Mouse (Mus musculus) heart, postnatal 10 days (tissue): ENCODE data around the gene Echdc1. TPM values are rescaled to one million over a fixed set of nuclear protein-coding genes. Genes with fewer than 3 reads are reported as not detected.
"Not testable (repeated sequence)": the region's sequence is repeated elsewhere in the genome, so short reads cannot be mapped to it uniquely, and the experiment has no call there.

ENCODE experiments used
- DNase-seq, 2 experiments: peaks; one replicate each; pipeline ENCODE4 v3.0.0; 2021
- intact Hi-C: fragments of 180-260 bp; cut with DNase I; formaldehyde crosslinking; loops from one replicate; pipeline ENCODE4 v1.15.1; 2025
- total RNA-seq, 2 experiments: library from RNA; stranded (reverse); gene quantifications; 2 replicates each; pipeline ENCODE4 v1.2.3; 2021

The Echdc1 gene
- total RNA-seq: 10 to 100 TPM; 27.9 to 32.3 TPM

DNA sequence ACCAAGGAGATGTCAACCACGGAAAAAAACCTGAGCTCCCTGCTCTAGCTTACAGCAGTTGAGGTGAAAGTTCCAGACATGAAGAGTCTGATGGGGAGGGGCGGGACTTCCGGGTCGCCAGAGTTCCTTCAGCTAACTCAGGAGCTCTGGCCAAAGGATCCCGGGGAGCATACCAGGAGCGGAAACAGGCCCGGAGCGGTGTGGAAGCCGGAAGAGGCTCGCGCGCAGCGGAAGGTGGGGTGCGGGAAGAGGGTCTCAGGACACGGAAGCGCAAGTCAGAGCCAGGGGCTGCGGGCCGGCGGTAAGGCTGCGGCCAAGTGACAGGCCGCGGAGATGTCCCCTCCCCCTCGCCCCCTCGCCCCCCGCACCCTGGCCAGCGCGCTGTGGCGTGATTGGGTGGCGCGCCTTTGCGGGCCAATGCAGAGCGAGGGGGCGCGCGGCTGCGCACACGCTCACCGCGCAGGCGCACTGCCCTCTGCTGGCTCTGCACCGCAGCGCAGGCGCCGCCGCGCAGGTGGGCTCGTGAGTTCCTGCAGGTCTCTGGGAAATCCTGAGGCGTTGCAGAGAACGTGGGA, at the start of gene Echdc1:
Gene Echdc1 (plus strand): TSS at position 103 of the 575 bp plus-strand sequence.
- DNase-seq: peak; percentile 89
- intact Hi-C loops: loop anchor here (5.0 kb wide), 1 partner anchor 206 kb away; no protein-coding TSS in a partner anchor

DNA sequence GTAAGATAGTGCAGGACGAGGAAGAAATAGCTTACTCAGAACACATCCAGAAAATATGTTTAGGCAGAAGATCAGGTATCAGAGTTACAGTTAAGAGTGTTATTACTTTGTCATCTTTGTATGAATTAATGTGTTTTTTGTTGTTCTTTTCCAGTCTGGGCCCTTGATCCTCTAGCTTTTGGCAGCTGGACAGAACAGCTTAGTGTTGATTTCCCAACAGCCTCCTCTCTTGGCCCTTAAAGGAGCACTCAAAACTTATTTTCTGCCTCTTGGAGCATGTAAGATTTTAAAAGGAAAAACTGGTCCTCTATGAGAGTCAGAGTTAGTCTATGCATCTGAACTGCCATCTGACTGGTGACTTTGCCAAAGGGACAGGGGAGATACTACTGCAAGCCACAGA, 31.2 kb upstream of the Echdc1 start:
- intact Hi-C loops: no loop called here
- DNase-seq: no peak

GRCm38 (mm10) chr10:29285757-29286156, 27.2 kb upstream of the Echdc1 start:
- intact Hi-C loops: no loop called here
- no peak for DNase-seq

GRCm38 (mm10) chr10:29302230-29302629, 10.7 kb upstream of the Echdc1 start:
- no peak for DNase-seq
- intact Hi-C loops: no loop called here

- intact Hi-C loops: loop anchor here (1.0 to 5.0 kb wide), 2 partner anchors 50 to 204 kb away; no protein-coding TSS in a partner anchor
- no peak for DNase-seq
These were observed 1.3 kb upstream of the Echdc1 start for GRCm38 (mm10) chr10:29311480-29312219.

- no peak for DNase-seq
- intact Hi-C loops: loop anchor here (5.0 kb wide), 1 partner anchor 207 kb away; no protein-coding TSS in a partner anchor
These were observed 939 bp downstream of the Echdc1 start for GRCm38 (mm10) chr10:29313905-29314304.

DNA sequence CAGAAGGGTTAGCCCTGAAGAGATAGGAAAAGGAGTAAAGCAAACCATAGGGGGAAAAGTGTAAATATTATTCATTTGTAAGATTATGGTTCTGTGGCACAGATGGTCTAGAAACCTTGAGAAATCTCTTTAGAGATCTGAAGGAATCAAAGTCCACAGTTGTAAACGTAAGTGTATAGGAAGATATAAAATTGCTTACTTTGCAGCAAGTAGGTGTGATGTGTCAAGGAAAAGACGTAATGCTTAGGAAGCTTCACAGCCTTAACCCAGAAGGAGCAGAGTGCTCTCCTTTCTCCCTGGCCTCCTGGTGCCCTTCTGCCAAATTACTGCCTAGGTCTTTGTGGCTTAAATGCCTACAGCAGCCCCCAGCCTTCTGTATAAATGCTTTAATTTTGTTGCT, 11.9 kb downstream of the Echdc1 start:
- DNase-seq: no peak
- intact Hi-C loops: no loop called here

DNA sequence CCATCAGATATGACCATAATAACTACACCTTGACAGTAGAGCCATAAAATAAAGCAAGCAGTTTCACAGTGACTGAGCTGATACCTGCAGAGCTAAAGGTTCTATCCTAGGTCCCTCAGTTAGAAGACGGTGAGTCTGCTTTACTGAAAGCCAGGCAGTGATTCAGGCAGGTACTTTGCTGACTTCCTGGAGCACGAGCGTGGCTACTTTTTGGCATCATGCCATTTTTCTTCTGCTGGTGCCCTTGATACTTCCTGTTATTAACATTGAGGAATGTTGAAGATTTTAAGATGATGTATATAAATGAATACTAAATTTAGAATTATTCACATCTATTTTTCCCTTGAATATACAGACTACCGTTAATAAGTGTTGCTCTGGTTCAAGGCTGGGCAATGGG, 20.9 kb downstream of the Echdc1 start:
- intact Hi-C loops: no loop called here
- no peak for DNase-seq

GRCm38 (mm10) chr10:29338355-29339056, 25.5 kb downstream of the Echdc1 start:
- intact Hi-C loops: no loop called here
- peak; percentile 55 to 76 for DNase-seq

DNA sequence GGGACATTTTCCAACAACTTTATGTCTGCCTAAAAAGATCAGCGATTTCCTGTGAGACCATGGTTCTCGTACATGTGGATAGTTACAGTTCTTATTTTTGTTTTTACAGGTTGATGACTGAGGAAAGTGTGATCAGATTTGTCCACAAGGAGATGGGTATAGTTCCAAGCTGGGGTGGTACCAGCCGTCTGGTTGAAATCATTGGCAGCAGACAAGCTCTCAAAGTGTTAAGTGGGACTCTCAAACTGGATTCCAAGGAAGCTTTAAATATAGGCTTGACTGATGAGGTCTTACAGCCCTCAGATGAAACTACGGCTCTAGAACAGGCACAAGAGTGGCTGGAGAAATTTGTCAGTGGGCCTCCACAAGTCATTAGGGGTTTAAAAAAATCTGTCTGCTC, 31.3 kb downstream of the Echdc1 start:
- no peak for DNase-seq
- intact Hi-C loops: no loop called here

DNA sequence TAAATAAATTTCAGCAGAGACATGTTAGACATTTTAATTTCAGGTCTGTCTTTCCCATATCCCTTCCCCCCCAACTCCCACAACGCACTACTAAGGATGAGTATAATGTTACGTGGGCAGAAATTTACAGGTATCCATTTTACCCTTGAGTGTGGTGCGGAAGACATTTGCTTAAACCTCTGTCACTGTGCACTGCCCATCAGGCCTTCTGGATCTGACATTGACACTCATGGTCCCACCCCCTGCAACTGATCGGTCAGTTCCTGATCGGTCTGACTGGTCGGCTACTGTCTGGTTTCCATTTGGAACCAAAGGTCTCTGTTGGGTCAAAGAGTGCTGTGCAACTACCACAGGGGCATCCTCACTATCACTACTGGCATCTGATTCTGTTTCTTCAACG, 33.7 kb downstream of the Echdc1 start:
- intact Hi-C loops: no loop called here

GRCm38 (mm10) chr10:29351420-29351819, 38.5 kb downstream of the Echdc1 start:
- intact Hi-C loops: no loop called here
- DNase-seq: no peak

More for the DNA sequence above, 33.7 kb downstream of the Echdc1 start:
- no peak for DNase-seq

- DNase-seq: no peak
- intact Hi-C loops: no loop called here
These were observed 39.6 kb downstream of the Echdc1 start for GRCm38 (mm10) chr10:29352575-29352974.

DNA sequence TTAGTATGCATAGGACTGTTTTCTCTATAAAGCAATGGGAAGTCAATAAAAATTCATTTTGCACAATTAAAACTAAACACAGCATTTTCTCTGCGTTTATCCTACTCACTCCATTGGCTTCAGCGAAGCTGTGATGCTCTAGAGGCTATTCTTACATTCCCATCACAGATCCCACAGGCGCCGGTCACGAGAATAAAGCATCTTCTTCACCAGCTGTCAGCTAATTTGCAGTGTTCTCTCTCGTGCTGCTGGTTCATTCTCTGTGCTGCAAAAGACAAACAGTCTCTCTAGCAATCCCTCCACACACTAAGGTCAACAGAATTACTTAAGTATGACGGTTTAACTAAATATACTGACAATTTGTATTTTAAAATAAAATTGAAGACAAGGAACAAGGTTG, 41.2 kb downstream of the Echdc1 start:
- DNase-seq: no peak
- intact Hi-C loops: no loop called here

DNA sequence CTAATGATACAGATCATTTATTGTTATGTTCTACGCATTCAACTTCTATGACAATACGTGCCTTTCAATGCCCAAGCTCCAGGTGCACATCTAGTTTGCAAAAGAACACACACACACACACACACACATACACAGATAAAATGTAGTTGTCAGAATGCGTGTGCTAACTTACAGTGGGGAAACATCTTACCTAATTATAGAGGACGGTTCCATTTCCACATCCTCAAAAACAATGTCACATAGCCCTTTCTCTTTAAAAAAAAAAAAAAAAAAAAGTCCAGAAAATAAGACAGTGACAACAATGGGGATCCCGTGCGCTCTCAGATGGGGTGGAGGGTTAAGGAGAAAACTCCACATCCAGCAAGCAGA, 48.1 kb downstream of the Echdc1 start:
- intact Hi-C loops: loop anchor here (1.0 to 10.0 kb wide), 3 partner anchors 49 to 1234 kb away; partner anchors contain the start of gene Cenpw
- DNase-seq: no peak

GRCm38 (mm10) chr10:29361464-29362196, 48.7 kb downstream of the Echdc1 start:
- intact Hi-C loops: loop anchor here (1.0 to 10.0 kb wide), 3 partner anchors 49 to 1233 kb away; partner anchors contain the start of gene Cenpw
- DNase-seq: peak; percentile 92 to 94

GRCm38 (mm10) chr10:29362197-29362900, 49.4 kb downstream of the Echdc1 start, which contains the start of gene Rnf146:
TSS of gene Rnf146 (minus strand) at chr10:29362442.
- intact Hi-C loops: loop anchor here (10.0 kb wide), 2 partner anchors 842 to 1232 kb away; partner anchors contain the start of gene Cenpw

GRCm38 (mm10) chr10:29374065-29374464, 61.1 kb downstream of the Echdc1 start:
- intact Hi-C loops: no loop called here
- DNase-seq: no peak

More at GRCm38 (mm10) chr10:29362197-29362900, 49.4 kb downstream of the Echdc1 start, which contains the start of gene Rnf146:
- no peak for DNase-seq

DNA sequence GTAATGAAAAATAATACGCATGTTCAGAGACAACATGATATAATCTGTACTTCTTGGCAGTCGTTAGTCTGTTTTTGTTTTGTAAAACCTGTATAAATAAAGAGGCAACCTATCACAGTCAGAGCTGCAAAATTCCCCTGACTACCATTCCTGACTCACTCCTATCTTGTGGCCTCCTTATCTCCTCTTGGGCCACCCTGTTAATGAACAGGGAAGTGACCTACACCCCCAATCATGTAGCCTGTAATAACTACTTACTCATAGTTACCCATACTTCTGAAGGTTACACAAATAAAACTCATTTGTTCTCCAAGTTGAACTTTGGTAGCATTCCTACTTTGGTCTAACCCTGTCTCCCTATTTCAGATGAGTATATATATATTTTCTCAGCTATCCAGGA, 68.6 kb downstream of the Echdc1 start:
- no peak for DNase-seq
- intact Hi-C loops: no loop called here

DNA sequence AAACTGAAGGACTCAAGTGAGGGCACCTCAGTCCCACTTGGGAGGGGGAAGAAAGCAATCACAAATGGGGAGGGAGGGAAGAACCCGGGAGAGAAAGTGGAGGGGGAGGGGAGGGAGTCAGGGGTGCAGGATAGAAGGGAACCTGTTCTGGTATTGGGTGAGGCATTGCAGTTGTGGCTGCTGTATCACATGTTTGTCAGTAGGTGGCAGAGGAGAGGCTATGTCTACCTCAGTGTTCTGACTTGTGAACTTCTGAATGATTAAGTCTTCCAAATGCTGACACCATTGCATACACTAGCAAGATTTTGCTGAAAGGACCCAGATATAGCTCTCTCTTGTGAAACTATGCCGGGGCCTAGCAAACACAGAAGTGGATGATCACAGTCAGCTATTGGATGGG, 81.9 kb downstream of the Echdc1 start:
- intact Hi-C loops, DNase-seq: not testable (repeated sequence)
